9 mouse cellular contexts compared by ENCODE assay signal in the genomic region with DNA sequence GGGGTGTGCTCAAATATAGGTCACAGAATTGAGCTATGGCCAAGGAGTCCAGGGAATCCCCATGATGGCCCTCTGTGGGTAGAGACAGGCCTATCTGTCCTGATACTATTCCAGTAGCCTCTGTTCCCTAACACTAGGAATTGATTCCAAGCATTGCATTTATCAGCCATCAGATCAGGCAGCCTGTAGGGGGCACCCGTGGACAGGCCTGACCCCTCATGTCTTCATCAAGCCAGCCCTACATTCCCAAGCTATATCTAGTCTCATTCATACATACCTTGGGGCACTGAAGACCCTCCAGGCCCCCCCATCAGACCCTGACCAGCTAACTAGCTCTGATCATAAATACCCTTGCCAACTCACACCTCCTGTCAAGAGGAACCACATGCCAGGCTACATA. TPM values are rescaled to one million over a fixed set of nuclear protein-coding genes. Genes with fewer than 3 reads are reported as not detected.
DNase-seq lines count a peak whose midpoint lies in the region; ATAC-seq and TF ChIP-seq lines count a peak whose summit lies in the region.
"Had no signal": no experiment of that assay in that cellular context is flagged by ENCODE, and none has a peak within 500 bp of the region (broad histone marks: within the 10 kb centered on the region; RNA-seq: fewer than 3 reads in every experiment).

No protein-coding gene starts in this region.

- intact Hi-C loops in left cerebral cortex, postnatal 36 days (cut with DNase I), result loop anchor here (2.0 kb wide), 1 partner anchor 55 kb away; no protein-coding TSS in a partner anchor

- peak; percentile 54 for DNase-seq in CD4-positive, CD25-positive, alpha-beta regulatory T cell, adult 2 months (ENCODE audit: low read depth, low spot score)
- DNase-seq in left cerebral cortex, adult 11 months (ENCODE audit: low spot score), result peak; percentile 42
- DNase-seq in left cerebral cortex, postnatal 36 days (ENCODE audit: low spot score in 2 of 2), result no peak
- DNase-seq in cerebellum, postnatal 10 days, result peak; percentile 85
- peak; percentile 73 for DNase-seq in liver, postnatal 0 days

- H3K9ac ChIP-seq in liver, postnatal 0 days (replicated peaks), result no peak overlapping the region

- no peak for ATAC-seq in CD4-positive, CD25-positive, alpha-beta regulatory T cell, adult 4 months
- ATAC-seq in granulocyte monocyte progenitor cell, adult 5-6 weeks (replicated peaks; ENCODE audit: poor library complexity, severe bottlenecking), result peak; percentile 66
- 0 out of 2 replicates have a peak, but pooled peaks have one; percentile 23 for ATAC-seq in liver, postnatal 0 days

- WGBS in liver, postnatal 0 days (ENCODE audit: insufficient replicate concordance), result 0% methylated on average over 1 of the region's 1 CpGs
- WGBS in small intestine, adult 2 months, result 0% methylated on average over 1 of the region's 1 CpGs

- peaks cover 17% of the 10 kb centered on the region for H3K36me3 ChIP-seq in liver, postnatal 0 days (replicated peaks; ENCODE audit: insufficient read depth, low read length)
- peaks cover 5% of the 10 kb centered on the region; the same call in 1 of the 2 replicates for H3K36me3 ChIP-seq in small intestine, adult 2 months (ENCODE audit: control insufficient read depth, insufficient read depth, low read length)

- no peak overlapping the region for H3K4me2 ChIP-seq in liver, postnatal 0 days (ENCODE audit: low read depth, low read length)

- no peaks in the 10 kb centered on the region for H3K9me3 ChIP-seq in liver, postnatal 0 days (ENCODE audit: low read length)

- TF ChIP-seq POLR2A in small intestine, adult 2 months (IDR thresholded peaks at IDR 0.05; ENCODE audit: low read depth, low read length), result no peak

- H3K4me1 ChIP-seq in liver, postnatal 0 days (ENCODE audit: insufficient read depth), result no peaks in the 10 kb centered on the region
- no peaks in the 10 kb centered on the region for H3K4me1 ChIP-seq in small intestine, adult 2 months (ENCODE audit: control insufficient read depth, insufficient read depth, insufficient read length, low read length)

- no peak for TF ChIP-seq EP300 in liver, postnatal 0 days (IDR thresholded peaks at IDR 0.05; ENCODE audit: low read depth)

- no peak overlapping the region for H3K27ac ChIP-seq in liver, postnatal 0 days (ENCODE audit: low read depth)
- no peak overlapping the region for H3K27ac ChIP-seq in small intestine, adult 2 months (ENCODE audit: insufficient read depth, low read depth, low read length)
- H3K27ac ChIP-seq: macrophage had no signal

- TF ChIP-seq CTCF in liver, postnatal 0 days (IDR thresholded peaks at IDR 0.05; ENCODE audit: low read depth), result peak; percentile 77
- TF ChIP-seq CTCF in small intestine, adult 2 months (IDR thresholded peaks at IDR 0.05; ENCODE audit: extremely low read depth, insufficient read length, insufficient replicate concordance, low read depth, low read length), result peak; percentile 62; the same call in 1 of the 2 replicates

- H3K27me3 ChIP-seq in liver, postnatal 0 days (ENCODE audit: insufficient read depth, low read length), result no peaks in the 10 kb centered on the region
- no peaks in the 10 kb centered on the region for H3K27me3 ChIP-seq in small intestine, adult 2 months (ENCODE audit: control insufficient read depth, insufficient read depth, low read length)

- no peak overlapping the region for H3K4me3 ChIP-seq in liver, postnatal 0 days (ENCODE audit: low read depth, low read length)
- no peak overlapping the region for H3K4me3 ChIP-seq in small intestine, adult 2 months (ENCODE audit: low read depth, low read length)

RNA-seq across cellular contexts. Expression of a gene that starts 17.7 kb away (rescaled TPM):
- polyA plus RNA-seq in CD4-positive, CD25-positive, alpha-beta regulatory T cell, adult 4 months (2017; shearing (Covaris generic)), result 10 to 100 TPM; 33.7 to 42.9 TPM
- 10 to 100 TPM; 24.4 to 27.5 TPM for total RNA-seq in left cerebral cortex, postnatal 36 days (2021)
- 15.0 and 27.7 TPM in 2 replicates for total RNA-seq in granulocyte monocyte progenitor cell, adult 5-6 weeks (2014; fragmentation: Nextera tagmentation)
- total RNA-seq in granulocyte monocyte progenitor cell, adult 5-6 weeks (2017), result 19.7 and 26.2 TPM in 2 replicates
- 15.8 and 16.5 TPM in 2 replicates for polyA plus RNA-seq in liver, postnatal 0 days (2015; fragmentation: Nextera tagmentation; extraction: Ambion mirVana)
- 25.6 and 34.8 TPM in 2 replicates for polyA plus RNA-seq in small intestine, adult 2 months (2012; rRNA removed)

RNA-seq across cellular contexts. Expression of a gene that starts 18.0 kb away (rescaled TPM):
- 10 to 100 TPM; 18.2 to 32.2 TPM for polyA plus RNA-seq in CD4-positive, CD25-positive, alpha-beta regulatory T cell, adult 4 months (2017; shearing (Covaris generic))
- total RNA-seq in left cerebral cortex, postnatal 36 days (2021), result 1 to 10 TPM; 6.0 to 6.1 TPM
- 79.1 and 81.0 TPM in 2 replicates for total RNA-seq in granulocyte monocyte progenitor cell, adult 5-6 weeks (2014; fragmentation: Nextera tagmentation)
- total RNA-seq in granulocyte monocyte progenitor cell, adult 5-6 weeks (2017), result 186 and 201 TPM in 2 replicates
- 64.2 and 67.0 TPM in 2 replicates for polyA plus RNA-seq in liver, postnatal 0 days (2015; fragmentation: Nextera tagmentation; extraction: Ambion mirVana)
- polyA plus RNA-seq in small intestine, adult 2 months (2012; rRNA removed), result 4.0 and 7.7 TPM in 2 replicates

RNA-seq across cellular contexts. Expression of a gene that starts 23.6 kb away (rescaled TPM):
- polyA plus RNA-seq in CD4-positive, CD25-positive, alpha-beta regulatory T cell, adult 4 months (2017; shearing (Covaris generic)), result 100 to 1,000 TPM; 123 to 141 TPM
- 10 to 100 TPM; 22.5 to 26.4 TPM for total RNA-seq in left cerebral cortex, postnatal 36 days (2021)
- total RNA-seq in granulocyte monocyte progenitor cell, adult 5-6 weeks (2014; fragmentation: Nextera tagmentation), result 154 and 174 TPM in 2 replicates
- 251 and 253 TPM in 2 replicates for total RNA-seq in granulocyte monocyte progenitor cell, adult 5-6 weeks (2017)
- polyA plus RNA-seq in liver, postnatal 0 days (2015; fragmentation: Nextera tagmentation; extraction: Ambion mirVana), result 144 and 150 TPM in 2 replicates
- polyA plus RNA-seq in small intestine, adult 2 months (2012; rRNA removed), result 16.7 and 25.4 TPM in 2 replicates

RNA-seq across cellular contexts. Expression of a gene that starts 45.5 kb away (rescaled TPM):
- polyA plus RNA-seq in CD4-positive, CD25-positive, alpha-beta regulatory T cell, adult 4 months (2017; shearing (Covaris generic)), result not detected
- total RNA-seq in left cerebral cortex, postnatal 36 days (2021), result 100 to 1,000 TPM; 120 to 133 TPM
- not detected in 2 replicates for total RNA-seq in granulocyte monocyte progenitor cell, adult 5-6 weeks (2014; fragmentation: Nextera tagmentation)
- total RNA-seq in granulocyte monocyte progenitor cell, adult 5-6 weeks (2017), result not detected in 2 replicates
- 1.3 and 1.4 TPM in 2 replicates for polyA plus RNA-seq in liver, postnatal 0 days (2015; fragmentation: Nextera tagmentation; extraction: Ambion mirVana)
- polyA plus RNA-seq in small intestine, adult 2 months (2012; rRNA removed), result 18.7 and 35.2 TPM in 2 replicates
- polyA plus RNA-seq: macrophage had no signal

RNA-seq across cellular contexts. Expression of a gene that starts 46.2 kb away (rescaled TPM):
- polyA plus RNA-seq in CD4-positive, CD25-positive, alpha-beta regulatory T cell, adult 4 months (2017; shearing (Covaris generic)), result 1 to 10 TPM in 1 of 2 experiments, not detected in 1; 1.6 TPM
- total RNA-seq in left cerebral cortex, postnatal 36 days (2021), result 1 to 10 TPM in 1 of 2 experiments, under 1 TPM in 1; 0.64 to 1.7 TPM
- 0.75 TPM in 1 of 2 replicates, not detected in the other for total RNA-seq in granulocyte monocyte progenitor cell, adult 5-6 weeks (2014; fragmentation: Nextera tagmentation)
- 0.15 and 0.30 TPM in 2 replicates for total RNA-seq in granulocyte monocyte progenitor cell, adult 5-6 weeks (2017)
- 0.06 and 0.20 TPM in 2 replicates for polyA plus RNA-seq in liver, postnatal 0 days (2015; fragmentation: Nextera tagmentation; extraction: Ambion mirVana)
- polyA plus RNA-seq in small intestine, adult 2 months (2012; rRNA removed), result 0.14 and 0.27 TPM in 2 replicates

Comparison
In these comparisons a context has a peak if more than half of its experiments do, and no peak if none do; other contexts are left out.
1. DNase-seq: peak in CD4-positive, CD25-positive, alpha-beta regulatory T cell, adult 2 months (single experiment), left cerebral cortex, adult 11 months (single experiment), cerebellum, postnatal 10 days (2 of 2) and liver, postnatal 0 days (single experiment); none in left cerebral cortex, postnatal 36 days (0 of 2).